Mouse (Mus musculus) spleen, postnatal 0 days (tissue): ENCODE measurements around the gene Nr2e1. TPM values are rescaled to one million over a fixed set of nuclear protein-coding genes. Genes with fewer than 3 reads are reported as not detected.

Experiments
- polyA plus RNA-seq: library from polyadenylated mRNA; unstranded; fragments of >200 nt; fragmentation: Nextera tagmentation; extraction: Ambion mirVana; gene quantifications from 2 replicates; pipeline ENCODE4 v1.2.1, GENCODE M21; 2015

Gene Nr2e1
- not detected in 2 replicates for polyA plus RNA-seq

DNA sequence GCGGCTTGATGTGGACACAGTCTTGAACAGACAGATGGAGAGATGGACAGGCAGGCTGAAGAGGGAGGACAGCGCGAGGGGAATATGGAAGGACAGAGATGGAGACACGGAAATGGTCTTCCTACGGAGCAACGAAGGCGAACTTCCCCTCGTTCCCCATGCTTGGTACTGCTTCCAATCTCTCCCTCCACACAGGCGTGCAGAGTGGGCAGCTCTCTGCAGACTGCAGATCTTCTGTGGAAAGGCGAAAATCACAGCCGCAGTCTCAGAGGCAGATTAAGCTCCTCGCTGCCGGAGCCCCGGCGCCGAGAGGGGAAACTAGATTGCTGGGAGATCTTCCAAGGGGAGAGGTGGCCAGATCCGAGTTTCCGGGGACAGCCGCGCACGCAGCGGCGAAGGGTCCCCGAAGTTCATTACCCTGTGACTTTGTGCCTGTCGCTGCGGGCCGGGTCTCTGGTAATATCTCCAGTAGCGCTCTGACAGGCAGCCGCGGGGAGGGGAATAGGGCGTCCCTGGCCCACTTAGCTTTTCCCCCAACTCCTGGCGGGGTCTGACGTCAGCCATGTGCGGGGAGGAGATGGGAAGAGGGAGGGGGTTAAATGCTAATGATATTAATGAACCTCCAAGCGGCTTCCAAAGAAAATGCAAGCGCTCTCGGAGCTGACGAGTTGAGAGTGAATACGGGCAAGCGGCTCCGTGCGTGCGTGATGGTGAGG lies at the start of gene Nr2e1, which contains the start of gene Ostm1:
Nr2e1 (minus strand) TSS at position 476 of the 716 bp plus-strand sequence.
Ostm1 (plus strand) TSS at position 666 of the 716 bp plus-strand sequence.

Other genes starting within 250 kb of the Nr2e1 start
- gene Afg1l, start 105.1 kb downstream of the Nr2e1 start, polyA plus RNA-seq = 2.0 and 2.1 TPM in 2 replicates
- gene Snx3, start 81.6 kb downstream of the Nr2e1 start, polyA plus RNA-seq = 313 and 323 TPM in 2 replicates
- 18.1 and 18.9 TPM in 2 replicates for gene Ostm1, start 190 bp upstream of the Nr2e1 start, polyA plus RNA-seq
- gene Sec63, start 177.9 kb upstream of the Nr2e1 start, polyA plus RNA-seq = 11.1 and 12.4 TPM in 2 replicates